Mouse (Mus musculus) heart, embryonic 14.5 days (tissue): ENCODE data around the gene Bex6. TPM values are rescaled to one million over a fixed set of nuclear protein-coding genes. Genes with fewer than 3 reads are reported as not detected.

Source experiments
- ATAC-seq: fragments of 200-750 bp; cut with Nextera tagmentation; 2 replicates; pipeline ENCODE4 v1.8.0; 2017; ENCODE audit warnings: low read depth, moderate TSS enrichment; ENCODE audit not compliant: insufficient number of reproducible peaks, insufficient read depth, low FRiP score
- H3K27ac ChIP-seq, 2 experiments: fragments of 200-500 bp in 1 of 2; fragments of 300-500 bp in 1 of 2; sonication (generic) in 1 of 2; replicated peaks in 1 of 2; 2 replicates each; pipeline ENCODE4 v1.5.1; 2012 to 2014; ENCODE audit warnings: low read depth in 2 of 2, low read length in 2 of 2, control low read depth in 1 of 2, mild to moderate bottlenecking in 1 of 2, mixed read lengths in 1 of 2; ENCODE audit not compliant: control insufficient read depth in 1 of 2, insufficient read depth in 1 of 2
- H3K27me3 ChIP-seq: fragments of 300-500 bp; sonication (generic); 2 replicates; pipeline ENCODE4 v1.6.1; 2014; ENCODE audit warnings: mild to moderate bottlenecking, low read length, control low read depth; ENCODE audit not compliant: control insufficient read depth, insufficient read depth
- H3K36me3 ChIP-seq: fragments of 300-500 bp; sonication (generic); 2 replicates; pipeline ENCODE4 v1.6.1; 2014; ENCODE audit warnings: mild to moderate bottlenecking, control low read depth, low read length, mixed read lengths; ENCODE audit not compliant: control insufficient read depth, insufficient read depth
- H3K4me1 ChIP-seq, 2 experiments: fragments of 200-500 bp in 1 of 2; fragments of 300-500 bp in 1 of 2; sonication (generic) in 1 of 2; 2 replicates each; pipeline ENCODE4 v1.6.1; 2012 to 2014; ENCODE audit warnings: low read length in 2 of 2, control low read depth in 1 of 2, mixed read lengths in 1 of 2; ENCODE audit not compliant: control insufficient read depth in 2 of 2, insufficient read depth in 2 of 2
- H3K4me2 ChIP-seq: fragments of 300-500 bp; sonication (generic); 2 replicates; pipeline ENCODE4 v1.6.1; 2014; ENCODE audit warnings: mild to moderate bottlenecking, low read length
- H3K4me3 ChIP-seq, 2 experiments: fragments of 200-500 bp in 1 of 2; fragments of 300-500 bp in 1 of 2; sonication (generic) in 1 of 2; 2 replicates each; pipeline ENCODE4 v1.5.1; 2012 to 2014; ENCODE audit warnings: low read length in 2 of 2, mild to moderate bottlenecking in 2 of 2, control low read depth in 1 of 2, low read depth in 1 of 2, moderate library complexity in 1 of 2; ENCODE audit not compliant: control insufficient read depth in 1 of 2, insufficient read depth in 1 of 2
- H3K9ac ChIP-seq: fragments of 300-500 bp; sonication (generic); 2 replicates; pipeline ENCODE4 v1.6.1; 2014; ENCODE audit warnings: mild to moderate bottlenecking, low read length
- H3K9me3 ChIP-seq: fragments of 300-500 bp; sonication (generic); 2 replicates; pipeline ENCODE4 v1.6.1; 2016; ENCODE audit warnings: low read length, control low read depth; ENCODE audit not compliant: control insufficient read depth
- WGBS: fragments of 180-500 bp; shearing (Covaris S2); extraction: QIAGEN DNeasy Blood & Tissue Kit; methylation state at CpG from one replicate; pipeline ENCODE4 v1.1.7; 2014; 5-methylcytosine and 5-hydroxymethylcytosine counted together
- polyA plus RNA-seq: library from polyadenylated mRNA; unstranded; fragments of >200 nt; fragmentation: Nextera tagmentation; extraction: Ambion mirVana; gene quantifications from 2 replicates; pipeline ENCODE4 v1.2.1, GENCODE M21; 2014

Bex6 gene
- not detected in 2 replicates for polyA plus RNA-seq

GRCm38 (mm10) chr16:32179333-32179901, at the start of gene Bex6:
Gene Bex6 (plus strand): TSS chr16:32179823.
- no peak within 1 kb of the TSS for H3K4me2 ChIP-seq
- ATAC-seq, result no peak
- H3K4me1 ChIP-seq, result peaks cover 2 to 4% of the 10 kb centered on the region in 2 experiments; a peak in 1 of 4 replicates
- no peaks in the 10 kb centered on the region for H3K9me3 ChIP-seq
- H3K36me3 ChIP-seq, result no peaks in the 10 kb centered on the region
- no peaks in the 10 kb centered on the region for H3K27me3 ChIP-seq
- WGBS, result 68% methylated on average over 6 of the region's 6 CpGs
- no peak within 1 kb of the TSS for H3K4me3 ChIP-seq
- H3K9ac ChIP-seq, result no peak within 1 kb of the TSS
- H3K27ac ChIP-seq, result no peak within 1 kb of the TSS

- peak; percentile 68 for ATAC-seq
- no peaks in the 10 kb centered on the region for H3K36me3 ChIP-seq
- H3K4me2 ChIP-seq, result peak overlapping the region; percentile 58
- H3K4me3 ChIP-seq, result peak overlapping the region; percentile 12 to 20
- H3K27ac ChIP-seq, result peak overlapping the region; percentile 25 to 48; a peak in 3 of 4 replicates
- WGBS, result 52% methylated on average over 16 of the region's 16 CpGs
- no peaks in the 10 kb centered on the region for H3K27me3 ChIP-seq
- no peaks in the 10 kb centered on the region for H3K9me3 ChIP-seq
- peak overlapping the region; percentile 31; the same call in 1 of the 2 replicates for H3K9ac ChIP-seq
- peaks cover 0 to 7% of the 10 kb centered on the region in 2 experiments; a peak in 2 of 4 replicates for H3K4me1 ChIP-seq
Measured at GRCm38 (mm10) chr16:32130190-32130826, 49.3 kb upstream of the Bex6 start.

DNA sequence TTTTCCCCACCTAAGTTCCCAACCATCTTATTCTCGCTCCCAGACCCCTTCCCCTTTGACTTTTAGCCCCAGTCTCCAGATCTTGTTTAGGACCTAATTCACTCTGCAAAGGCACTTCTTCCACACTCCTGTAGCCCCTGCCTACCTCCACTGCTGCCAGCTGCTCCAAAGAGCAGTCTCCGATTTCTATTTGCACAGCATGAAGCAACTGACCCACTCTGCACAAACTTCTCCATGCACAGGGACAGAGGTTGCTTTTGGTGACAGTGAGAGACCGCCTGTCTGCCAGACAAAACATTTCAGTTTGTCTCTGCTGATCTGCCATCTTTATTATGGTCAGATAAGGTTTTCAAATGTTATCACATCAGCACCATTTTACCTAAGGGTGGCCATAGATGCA, 46.5 kb upstream of the Bex6 start:
- peaks cover 0 to 5% of the 10 kb centered on the region in 2 experiments; a peak in 1 of 4 replicates for H3K4me1 ChIP-seq
- 91% methylated on average over 3 of the region's 3 CpGs for WGBS
- ATAC-seq, result no peak
- no peak overlapping the region for H3K4me2 ChIP-seq
- H3K4me3 ChIP-seq, result no peak overlapping the region
- no peak overlapping the region for H3K9ac ChIP-seq
- H3K9me3 ChIP-seq, result no peaks in the 10 kb centered on the region
- no peak overlapping the region for H3K27ac ChIP-seq
- no peaks in the 10 kb centered on the region for H3K27me3 ChIP-seq
- H3K36me3 ChIP-seq, result no peaks in the 10 kb centered on the region

- H3K27me3 ChIP-seq, result no peaks in the 10 kb centered on the region
- no peak for ATAC-seq
- H3K36me3 ChIP-seq, result no peaks in the 10 kb centered on the region
- H3K27ac ChIP-seq, result no peak overlapping the region
- no peak overlapping the region for H3K4me3 ChIP-seq
- H3K9ac ChIP-seq, result no peak overlapping the region
- no peaks in the 10 kb centered on the region for H3K9me3 ChIP-seq
- WGBS, result 74% methylated on average over 7 of the region's 7 CpGs
- H3K4me2 ChIP-seq, result no peak overlapping the region
- H3K4me1 ChIP-seq, result no peaks in the 10 kb centered on the region
Measured at GRCm38 (mm10) chr16:32135842-32136357, 43.7 kb upstream of the Bex6 start.

GRCm38 (mm10) chr16:32138954-32139353, 40.7 kb upstream of the Bex6 start:
- Histone ChIP-seq H3K4me2 (no peak overlapping the region), H3K27ac (no peak overlapping the region), H3K36me3 (no peaks in the 10 kb centered on the region), H3K9me3 (0 out of 2 replicates have a peak, but pooled peaks cover 3% of the 10 kb centered on the region), H3K4me1 (no peaks in the 10 kb centered on the region), H3K27me3 (no peaks in the 10 kb centered on the region), H3K4me3 (no peak overlapping the region), H3K9ac (no peak overlapping the region)
- WGBS, result 84% methylated on average over 1 of the region's 1 CpGs
- no peak for ATAC-seq

DNA sequence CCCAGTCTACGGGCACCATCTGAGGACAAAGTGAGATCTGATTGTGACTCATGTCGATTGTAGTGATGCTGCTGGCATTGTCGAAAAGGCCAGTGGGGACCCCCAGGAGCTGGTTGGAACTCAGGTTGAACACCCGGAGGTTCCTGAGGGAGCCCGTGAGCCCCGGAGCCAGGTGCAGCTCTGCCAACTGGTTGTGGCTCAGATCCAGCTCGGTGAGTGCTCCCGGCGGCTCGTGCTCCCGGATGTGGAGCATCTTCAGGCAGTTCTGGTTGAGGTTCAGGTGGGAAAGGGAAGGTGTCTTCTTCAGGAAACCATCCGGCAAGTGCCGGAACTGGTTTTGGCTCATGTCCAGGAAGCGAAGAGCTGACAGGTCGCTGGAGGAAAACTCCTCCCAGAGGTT, 35.9 kb upstream of the Bex6 start:
- WGBS, result 86% methylated on average over 15 of the region's 15 CpGs
- Histone ChIP-seq H3K4me2 (no peak overlapping the region), H3K4me3 (no peak overlapping the region), H3K27ac (no peak overlapping the region), H3K9ac (no peak overlapping the region), H3K36me3 (0 out of 2 replicates have a peak, but pooled peaks cover 2% of the 10 kb centered on the region), H3K9me3 (0 out of 2 replicates have a peak, but pooled peaks cover 3% of the 10 kb centered on the region), H3K27me3 (no peaks in the 10 kb centered on the region), H3K4me1 (no peaks in the 10 kb centered on the region)
- no peak for ATAC-seq

GRCm38 (mm10) chr16:32144592-32144991, 35.0 kb upstream of the Bex6 start:
- ATAC-seq, result no peak
- 0 out of 2 replicates have a peak, but pooled peaks cover 3% of the 10 kb centered on the region for H3K9me3 ChIP-seq

More at GRCm38 (mm10) chr16:32144592-32144991, 35.0 kb upstream of the Bex6 start:
- H3K9ac ChIP-seq, result no peak overlapping the region
- 88% methylated on average over 17 of the region's 17 CpGs for WGBS
- H3K27me3 ChIP-seq, result no peaks in the 10 kb centered on the region
- no peak overlapping the region for H3K4me3 ChIP-seq
- H3K36me3 ChIP-seq, result 0 out of 2 replicates have a peak, but pooled peaks cover 2% of the 10 kb centered on the region
- H3K27ac ChIP-seq, result no peak overlapping the region
- no peak overlapping the region for H3K4me2 ChIP-seq
- H3K4me1 ChIP-seq, result no peaks in the 10 kb centered on the region
